Mouse (Mus musculus): ENCODE results near the gene Crhr1.

DNA sequence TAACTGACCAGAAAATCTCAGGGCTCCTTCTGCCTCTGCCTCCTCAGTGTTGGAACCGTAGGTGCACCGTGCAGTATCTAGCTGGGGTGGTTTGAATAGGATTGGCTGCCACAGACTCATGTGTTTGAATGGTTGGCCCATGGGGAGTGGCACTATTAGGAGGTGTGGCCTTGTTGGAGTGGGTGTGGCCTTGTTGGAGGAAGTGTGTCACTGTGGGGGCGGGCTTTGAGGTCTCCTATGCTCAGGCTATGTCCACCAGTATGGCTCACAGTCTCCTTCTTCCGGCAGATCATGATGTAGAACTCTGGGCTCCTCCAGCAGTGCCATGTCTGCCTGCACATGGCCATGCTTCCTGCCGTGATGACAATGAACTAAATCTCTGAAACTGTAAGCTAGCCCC lies 89.1 kb downstream of the Crhr1 start:
- TF ChIP-seq POLR2A (IDR thresholded peaks at IDR 0.05; ENCODE audit: low read depth, low read length) (no peak), CTCF (IDR thresholded peaks at IDR 0.05; ENCODE audit: extremely low read depth, insufficient read depth, insufficient read length, insufficient replicate concordance) (no peak)

Measured in spleen, adult 2 months (tissue).